Mouse (Mus musculus): ENCODE measurements around the gene Cers3. TPM values are rescaled to one million over a fixed set of nuclear protein-coding genes. Genes with fewer than 3 reads are reported as not detected.

Gene Cers3
- polyA plus RNA-seq, 1 experiment from 2014 or later: 5.0 TPM

DNA sequence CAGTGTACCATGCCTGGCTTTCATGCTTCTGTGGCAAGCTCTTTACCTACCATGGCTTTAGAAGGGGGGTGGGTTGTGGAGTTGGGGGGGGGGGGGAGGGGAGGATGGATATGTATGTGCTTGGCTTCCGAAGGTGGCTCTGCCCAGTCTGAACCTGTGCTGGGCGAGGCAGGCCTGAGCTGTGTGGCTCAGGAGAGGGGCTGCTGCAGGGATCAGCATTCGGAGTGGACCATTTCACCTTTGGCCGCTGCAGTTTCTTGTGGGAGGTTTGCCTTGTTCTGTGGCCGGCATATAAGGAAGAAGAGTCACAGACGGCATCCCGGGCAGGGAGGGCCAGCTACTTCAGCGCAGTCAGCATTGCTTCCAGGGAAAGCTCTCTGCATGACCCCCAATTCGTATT is 104.0 kb downstream of the Cers3 start:
- no peak overlapping the region for H3K9ac ChIP-seq (ENCODE audit: low read depth, low read length)
- H3K4me2 ChIP-seq (ENCODE audit: low read depth, low read length): no peak overlapping the region
- peaks cover 14% of the 10 kb centered on the region; the same call in 1 of the 2 replicates for H3K36me3 ChIP-seq (ENCODE audit: control insufficient read depth, insufficient read depth, low read length)
- H3K27me3 ChIP-seq (replicated peaks; ENCODE audit: control insufficient read depth, insufficient read depth, low read length): no peaks in the 10 kb centered on the region
- DNase-seq (ENCODE audit: low spot score) (no peak), ATAC-seq (ENCODE audit: low read depth) (no peak)
- no peaks in the 10 kb centered on the region for H3K9me3 ChIP-seq (ENCODE audit: control insufficient read depth, low read length)
- no peak overlapping the region for H3K27ac ChIP-seq (replicated peaks; ENCODE audit: low read depth, low read length)
- no peak overlapping the region for H3K4me3 ChIP-seq (ENCODE audit: low read depth, low read length)
- WGBS: 84% methylated on average over 9 of the region's 9 CpGs
- peaks cover 11% of the 10 kb centered on the region for H3K4me1 ChIP-seq (ENCODE audit: control insufficient read depth, insufficient read depth, low read length)

DNA sequence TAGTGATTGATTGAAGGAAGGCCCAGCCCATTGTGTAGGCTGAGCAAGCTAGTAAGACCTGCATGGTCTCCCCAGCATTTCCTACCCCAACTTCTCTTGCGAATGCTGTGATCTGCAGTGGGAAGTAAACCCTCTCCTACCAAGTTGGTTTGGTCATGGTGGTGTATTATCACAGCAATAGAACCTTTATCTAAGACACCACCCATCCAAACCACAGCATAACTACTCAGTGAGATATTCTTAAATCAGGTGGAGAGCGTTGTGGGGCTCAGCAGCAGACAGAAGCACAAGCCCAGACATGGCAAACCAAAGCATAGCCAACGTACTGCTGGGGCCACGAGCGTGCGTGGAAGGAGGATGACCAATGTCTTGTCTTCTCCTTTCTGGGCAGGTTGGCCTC is 106.0 kb downstream of the Cers3 start:
- no peak overlapping the region for H3K4me2 ChIP-seq (ENCODE audit: low read depth, low read length)
- no peak overlapping the region for H3K4me3 ChIP-seq (ENCODE audit: low read depth, low read length)
- ATAC-seq (ENCODE audit: low read depth): no peak
- DNase-seq (ENCODE audit: low spot score): no peak
- 91% methylated on average over 6 of the region's 6 CpGs for WGBS
- no peak overlapping the region for H3K27ac ChIP-seq (replicated peaks; ENCODE audit: low read depth, low read length)
- peaks cover 24% of the 10 kb centered on the region for H3K36me3 ChIP-seq (ENCODE audit: control insufficient read depth, insufficient read depth, low read length)
- H3K4me1 ChIP-seq (ENCODE audit: control insufficient read depth, insufficient read depth, low read length): 0 out of 2 replicates have a peak, but pooled peaks cover 3% of the 10 kb centered on the region
- no peak overlapping the region for H3K9ac ChIP-seq (ENCODE audit: low read depth, low read length)
- H3K27me3 ChIP-seq (replicated peaks; ENCODE audit: control insufficient read depth, insufficient read depth, low read length): no peaks in the 10 kb centered on the region
- H3K9me3 ChIP-seq (ENCODE audit: control insufficient read depth, low read length): no peaks in the 10 kb centered on the region

DNA sequence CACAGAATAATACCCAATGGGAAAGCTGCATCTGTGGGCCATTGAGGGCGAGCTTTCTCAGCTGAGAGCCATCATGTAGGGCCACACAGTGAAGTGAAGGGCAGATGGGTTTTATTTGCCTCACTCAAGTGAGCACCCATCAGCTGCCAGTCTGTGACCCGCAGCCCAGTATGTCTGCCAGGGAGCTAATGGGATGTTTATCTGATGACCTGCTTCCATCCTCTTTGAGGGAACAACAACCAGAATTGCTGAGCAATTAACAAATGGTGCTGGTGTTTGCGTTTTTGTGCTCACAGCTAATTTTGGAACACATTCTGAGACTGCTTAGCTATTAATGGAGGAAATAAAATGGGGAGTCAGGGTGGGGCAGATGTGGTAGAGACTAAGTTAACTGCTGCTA is 108.9 kb downstream of the Cers3 start:
- H3K4me1 ChIP-seq (ENCODE audit: control insufficient read depth, insufficient read depth, low read length): no peaks in the 10 kb centered on the region
- no peaks in the 10 kb centered on the region for H3K9me3 ChIP-seq (ENCODE audit: control insufficient read depth, low read length)
- DNase-seq (ENCODE audit: low spot score) (no peak), ATAC-seq (ENCODE audit: low read depth) (no peak)
- H3K36me3 ChIP-seq (ENCODE audit: control insufficient read depth, insufficient read depth, low read length): peaks cover 38% of the 10 kb centered on the region
- no peak overlapping the region for H3K4me2 ChIP-seq (ENCODE audit: low read depth, low read length)
- no peak overlapping the region for H3K27ac ChIP-seq (replicated peaks; ENCODE audit: low read depth, low read length)
- WGBS: 73% methylated on average over 3 of the region's 3 CpGs
- H3K9ac ChIP-seq (ENCODE audit: low read depth, low read length): no peak overlapping the region
- H3K27me3 ChIP-seq (replicated peaks; ENCODE audit: control insufficient read depth, insufficient read depth, low read length): no peaks in the 10 kb centered on the region
- no peak overlapping the region for H3K4me3 ChIP-seq (ENCODE audit: low read depth, low read length)

DNA sequence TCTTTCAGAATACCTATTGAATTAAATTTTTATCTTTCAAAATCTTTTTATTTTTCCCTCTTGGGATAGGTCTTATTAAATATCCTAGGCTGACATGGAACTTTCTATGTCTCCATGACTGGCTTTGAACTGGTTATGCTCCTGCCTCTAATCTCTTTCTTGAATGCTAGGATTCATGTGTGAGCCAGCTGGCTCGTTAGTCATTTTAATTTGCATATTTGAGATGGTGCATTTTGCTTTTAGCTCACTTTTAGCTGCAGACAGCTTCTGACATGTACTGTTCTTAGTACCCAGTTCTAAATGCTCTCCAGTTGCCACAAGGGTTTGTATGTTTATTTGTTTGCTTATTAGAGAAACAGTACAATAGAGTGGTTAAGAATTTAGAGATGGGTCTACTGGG is 114.3 kb downstream of the Cers3 start:
- Histone ChIP-seq H3K9me3 (ENCODE audit: control insufficient read depth, low read length) (no peaks in the 10 kb centered on the region), H3K27me3 (replicated peaks; ENCODE audit: control insufficient read depth, insufficient read depth, low read length) (no peaks in the 10 kb centered on the region), H3K9ac (ENCODE audit: low read depth, low read length) (no peak overlapping the region), H3K4me3 (ENCODE audit: low read depth, low read length) (no peak overlapping the region), H3K4me1 (ENCODE audit: control insufficient read depth, insufficient read depth, low read length) (peaks cover 15% of the 10 kb centered on the region), H3K27ac (replicated peaks; ENCODE audit: low read depth, low read length) (no peak overlapping the region), H3K4me2 (ENCODE audit: low read depth, low read length) (no peak overlapping the region), H3K36me3 (ENCODE audit: control insufficient read depth, insufficient read depth, low read length) (peaks cover 25% of the 10 kb centered on the region; the same call in 1 of the 2 replicates)
- no peak for ATAC-seq (ENCODE audit: low read depth)
- 68% methylated on average over 1 of the region's 1 CpGs for WGBS
- no peak for DNase-seq (ENCODE audit: low spot score)

DNA sequence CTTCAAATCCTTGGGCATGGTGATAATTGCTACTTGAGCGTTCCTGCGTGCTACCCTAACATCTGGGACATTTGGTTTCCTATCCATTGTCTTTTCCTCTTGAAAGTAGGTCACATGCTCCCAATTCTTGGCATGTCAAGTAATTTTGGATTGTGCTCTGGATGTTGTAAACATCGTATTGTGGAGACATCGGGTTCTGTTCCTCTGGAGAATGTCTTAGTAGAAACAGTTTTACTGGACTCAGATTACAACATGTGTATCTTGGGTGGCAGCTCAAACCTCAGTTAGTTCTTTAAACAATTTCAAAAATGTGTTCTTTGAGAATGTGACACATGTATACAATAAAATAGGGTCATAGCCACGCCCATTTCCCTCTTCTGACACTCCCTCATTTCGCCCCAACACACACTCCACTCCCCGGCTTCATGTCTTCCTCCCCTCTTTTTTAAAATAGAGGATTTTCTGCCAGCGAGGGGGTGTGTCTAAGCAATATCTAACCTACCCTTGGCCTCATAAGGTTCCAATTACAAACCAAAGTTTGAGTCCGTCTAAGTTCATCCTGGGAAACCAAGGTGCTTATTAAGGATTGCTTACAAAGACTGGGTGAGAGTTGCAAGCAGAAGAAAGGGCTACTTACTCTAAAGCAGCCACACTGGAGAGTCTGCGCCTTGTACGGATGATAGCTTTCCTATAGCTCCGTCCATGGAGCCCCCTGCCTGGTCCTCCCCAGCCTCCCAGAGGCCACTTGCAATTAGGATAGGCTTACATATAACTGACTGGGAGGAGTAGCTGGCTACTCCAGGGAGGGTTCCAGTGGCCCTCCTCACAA is 115.2 kb downstream of the Cers3 start:
- DNase-seq (ENCODE audit: low spot score) (peak; percentile 88), ATAC-seq (ENCODE audit: low read depth) (peak; percentile 72)
- Histone ChIP-seq H3K4me1 (ENCODE audit: control insufficient read depth, insufficient read depth, low read length) (peaks cover 15% of the 10 kb centered on the region), H3K4me2 (ENCODE audit: low read depth, low read length) (peak overlapping the region; percentile 16; the same call in 1 of the 2 replicates), H3K9ac (ENCODE audit: low read depth, low read length) (no peak overlapping the region), H3K27me3 (replicated peaks; ENCODE audit: control insufficient read depth, insufficient read depth, low read length) (no peaks in the 10 kb centered on the region), H3K27ac (replicated peaks; ENCODE audit: low read depth, low read length) (peak overlapping the region; percentile 61), H3K36me3 (ENCODE audit: control insufficient read depth, insufficient read depth, low read length) (0 out of 2 replicates have a peak, but pooled peaks cover 18% of the 10 kb centered on the region), H3K9me3 (ENCODE audit: control insufficient read depth, low read length) (no peaks in the 10 kb centered on the region), H3K4me3 (ENCODE audit: low read depth, low read length) (no peak overlapping the region)
- WGBS: 27% methylated on average over 12 of the region's 12 CpGs

DNA sequence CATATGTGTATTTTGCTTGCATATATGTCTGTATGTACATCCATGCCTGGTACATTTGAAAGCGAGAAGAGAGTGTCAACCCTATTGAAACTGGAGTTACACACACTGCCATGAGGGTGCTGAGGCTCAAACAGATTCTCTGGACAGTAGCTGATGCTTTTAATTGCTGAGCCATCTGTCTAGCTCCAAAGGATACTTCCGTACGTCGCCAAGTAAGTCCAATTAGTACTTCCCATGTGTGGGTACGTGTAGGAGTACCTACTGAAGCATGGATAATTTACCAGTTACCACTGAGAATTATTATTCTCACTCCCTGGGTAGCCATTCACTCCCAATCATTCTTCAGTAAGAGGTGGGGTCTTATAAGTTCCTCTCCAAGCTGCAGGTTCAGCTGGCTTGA is 115.9 kb downstream of the Cers3 start:
- no peak for DNase-seq (ENCODE audit: low spot score)
- ATAC-seq (ENCODE audit: low read depth): no peak
- H3K4me2 ChIP-seq (ENCODE audit: low read depth, low read length): no peak overlapping the region
- H3K9me3 ChIP-seq (ENCODE audit: control insufficient read depth, low read length): no peaks in the 10 kb centered on the region
- 79% methylated on average over 5 of the region's 5 CpGs for WGBS
- H3K27me3 ChIP-seq (replicated peaks; ENCODE audit: control insufficient read depth, insufficient read depth, low read length): no peaks in the 10 kb centered on the region
- no peak overlapping the region for H3K9ac ChIP-seq (ENCODE audit: low read depth, low read length)
- 0 out of 2 replicates have a peak, but pooled peaks cover 15% of the 10 kb centered on the region for H3K36me3 ChIP-seq (ENCODE audit: control insufficient read depth, insufficient read depth, low read length)
- no peak overlapping the region for H3K4me3 ChIP-seq (ENCODE audit: low read depth, low read length)
- H3K27ac ChIP-seq (replicated peaks; ENCODE audit: low read depth, low read length): peak overlapping the region; percentile 61; the same call in 1 of the 2 replicates
- peaks cover 15% of the 10 kb centered on the region for H3K4me1 ChIP-seq (ENCODE audit: control insufficient read depth, insufficient read depth, low read length)

DNA sequence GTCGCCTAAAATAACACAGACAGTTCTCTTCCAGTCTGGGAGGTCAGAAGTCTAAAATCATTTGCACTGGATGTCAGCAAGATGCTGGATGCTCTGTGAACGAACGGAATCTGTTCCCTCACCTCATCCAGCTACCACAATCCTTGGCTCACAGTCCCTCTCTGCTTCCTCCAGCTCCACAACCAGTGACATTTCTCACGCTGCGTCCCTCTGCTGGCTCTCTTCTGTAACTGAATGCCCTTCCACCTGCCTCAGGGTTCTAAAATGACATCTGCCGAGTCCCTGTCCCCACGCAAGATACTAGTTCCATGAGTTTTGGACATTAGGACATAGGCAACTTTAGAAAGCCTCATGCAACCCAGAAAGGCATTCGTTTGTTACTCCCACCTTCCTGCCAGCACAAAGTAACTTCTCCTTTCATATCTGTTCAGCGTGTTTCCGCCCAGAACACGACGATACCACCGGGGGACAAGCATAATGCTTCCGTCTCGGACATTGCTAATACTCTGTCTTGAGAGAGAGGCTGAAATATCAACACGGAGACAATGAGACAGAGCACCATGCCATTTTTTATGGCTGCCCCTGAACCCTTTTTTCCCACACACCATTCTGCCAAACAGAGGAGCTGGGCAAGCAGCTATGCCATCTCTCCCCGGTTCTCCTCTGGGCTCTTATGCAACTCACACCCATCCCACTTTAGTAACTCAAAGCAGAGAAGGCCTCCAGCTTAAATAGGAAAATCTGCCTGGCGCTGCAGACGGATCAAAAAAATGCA is 123.8 kb downstream of the Cers3 start:
- no peak for DNase-seq (ENCODE audit: low spot score)
- WGBS: 65% methylated on average over 19 of the region's 19 CpGs
- no peak overlapping the region for H3K9ac ChIP-seq (ENCODE audit: low read depth, low read length)

DNA sequence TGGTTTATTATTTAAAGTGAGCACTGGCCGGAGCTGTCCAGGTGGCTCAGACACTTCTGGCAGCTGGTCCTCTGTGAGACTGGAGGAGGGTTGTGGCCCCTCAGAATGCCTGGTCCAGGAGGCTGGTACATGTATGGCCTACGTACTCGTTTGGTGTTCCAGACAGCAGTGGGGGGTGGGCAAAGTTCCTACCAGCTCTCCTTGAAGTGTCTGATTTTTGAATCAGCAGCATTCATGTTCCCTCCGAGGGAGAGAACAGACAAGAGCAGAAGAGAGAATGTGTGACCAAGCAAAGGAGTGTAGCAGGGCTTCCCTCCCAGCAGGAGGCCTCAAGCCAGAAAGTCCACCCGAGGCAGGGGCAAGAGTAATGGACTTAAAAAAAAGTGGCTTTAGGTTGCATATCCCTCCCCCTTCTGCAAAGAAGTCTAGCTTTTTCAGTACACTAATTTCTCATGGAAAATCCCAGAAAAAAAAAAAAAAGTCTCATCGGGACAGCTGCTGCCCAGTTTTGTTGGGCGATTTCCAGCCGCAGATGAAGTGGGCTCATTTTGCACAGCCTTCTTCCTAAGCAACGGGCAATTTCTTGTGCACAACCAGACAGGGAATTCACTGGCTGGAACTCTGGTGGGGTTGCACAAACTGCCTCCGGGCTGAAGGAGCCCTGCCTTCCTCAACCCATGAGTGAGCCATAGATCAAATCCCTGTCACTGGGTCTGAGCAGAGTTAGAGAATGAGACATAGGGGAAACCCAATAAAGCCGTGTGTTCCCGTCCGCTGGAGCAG is 124.6 kb downstream of the Cers3 start:
- H3K27ac ChIP-seq (replicated peaks; ENCODE audit: low read depth, low read length): peak overlapping the region; percentile 77
- H3K27me3 ChIP-seq (replicated peaks; ENCODE audit: control insufficient read depth, insufficient read depth, low read length): no peaks in the 10 kb centered on the region
- ATAC-seq (ENCODE audit: low read depth): peak; percentile 42; the same call in 1 of the 2 replicates
- H3K36me3 ChIP-seq (ENCODE audit: control insufficient read depth, insufficient read depth, low read length): no peaks in the 10 kb centered on the region
- no peak overlapping the region for H3K4me3 ChIP-seq (ENCODE audit: low read depth, low read length)
- H3K9ac ChIP-seq (ENCODE audit: low read depth, low read length): no peak overlapping the region
- 35% methylated on average over 13 of the region's 13 CpGs for WGBS
- H3K4me2 ChIP-seq (ENCODE audit: low read depth, low read length): 0 out of 2 replicates have a peak overlapping the region, but pooled peaks have one; percentile 3
- peaks cover 41% of the 10 kb centered on the region for H3K4me1 ChIP-seq (ENCODE audit: control insufficient read depth, insufficient read depth, low read length)
- peak; percentile 84 for DNase-seq (ENCODE audit: low spot score)
- H3K9me3 ChIP-seq (ENCODE audit: control insufficient read depth, low read length): no peaks in the 10 kb centered on the region

More for the DNA sequence above, 123.8 kb downstream of the Cers3 start:
- no peak overlapping the region for H3K4me3 ChIP-seq (ENCODE audit: low read depth, low read length)
- no peaks in the 10 kb centered on the region for H3K36me3 ChIP-seq (ENCODE audit: control insufficient read depth, insufficient read depth, low read length)
- 0 out of 2 replicates have a peak overlapping the region, but pooled peaks have one; percentile 3 for H3K4me2 ChIP-seq (ENCODE audit: low read depth, low read length)
- peaks cover 38% of the 10 kb centered on the region for H3K4me1 ChIP-seq (ENCODE audit: control insufficient read depth, insufficient read depth, low read length)
- no peaks in the 10 kb centered on the region for H3K27me3 ChIP-seq (replicated peaks; ENCODE audit: control insufficient read depth, insufficient read depth, low read length)
- H3K27ac ChIP-seq (replicated peaks; ENCODE audit: low read depth, low read length): peak overlapping the region; percentile 77
- no peaks in the 10 kb centered on the region for H3K9me3 ChIP-seq (ENCODE audit: control insufficient read depth, low read length)
- no peak for ATAC-seq (ENCODE audit: low read depth)
